Mouse (Mus musculus) thymus, postnatal 25 days (tissue): ENCODE measurements at regions not wholly inside any gene's neighbourhood (a gene's known extent, or its start where the extent isn't known, plus 50 kb on each side); places are given as distances from the start of the nearest gene placed in this dataset.

Experiments used
- DNase-seq: peaks from one replicate; pipeline ENCODE4 v3.0.0; 2022

DNA sequence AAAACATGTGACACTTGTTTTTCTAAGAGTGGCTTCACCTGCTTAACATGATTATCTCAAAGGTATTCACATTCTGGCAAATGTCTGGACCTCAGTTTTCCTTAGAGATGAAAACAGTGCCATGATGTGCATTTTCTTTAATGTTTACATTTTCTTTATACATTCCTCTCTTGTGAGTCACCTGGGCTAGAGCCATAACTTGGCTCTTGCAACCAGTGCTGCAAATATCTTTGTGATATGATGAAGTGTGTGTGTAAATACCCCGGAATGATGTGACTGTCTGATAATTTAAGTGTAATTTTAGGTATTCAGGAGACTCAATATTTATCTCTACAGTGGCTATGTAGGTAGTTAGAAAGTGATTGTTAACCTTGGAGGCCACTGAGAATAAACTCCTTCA lies 590.8 kb downstream of the 1190002N15Rik start:
- no peak for DNase-seq

DNA sequence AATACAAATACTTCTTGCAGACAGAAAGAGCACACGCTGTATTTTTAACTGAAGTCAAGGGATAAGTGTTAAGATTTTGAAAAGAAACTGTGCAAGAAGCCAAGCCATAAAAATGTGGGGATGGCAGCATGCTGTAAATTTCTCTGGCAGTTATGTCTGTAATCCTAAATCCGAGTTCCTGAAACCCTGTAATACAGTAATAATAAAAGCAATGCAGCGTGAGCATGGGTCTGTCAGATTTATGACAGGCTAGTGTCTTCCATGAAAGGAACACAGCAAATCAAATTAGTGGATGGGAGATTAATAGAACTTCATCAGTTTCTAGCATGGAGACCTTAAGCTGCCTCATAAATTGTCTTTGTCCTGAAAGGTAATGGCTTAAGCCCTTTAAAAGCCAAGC lies 597.7 kb downstream of the 1190002N15Rik start:
- no peak for DNase-seq

DNA sequence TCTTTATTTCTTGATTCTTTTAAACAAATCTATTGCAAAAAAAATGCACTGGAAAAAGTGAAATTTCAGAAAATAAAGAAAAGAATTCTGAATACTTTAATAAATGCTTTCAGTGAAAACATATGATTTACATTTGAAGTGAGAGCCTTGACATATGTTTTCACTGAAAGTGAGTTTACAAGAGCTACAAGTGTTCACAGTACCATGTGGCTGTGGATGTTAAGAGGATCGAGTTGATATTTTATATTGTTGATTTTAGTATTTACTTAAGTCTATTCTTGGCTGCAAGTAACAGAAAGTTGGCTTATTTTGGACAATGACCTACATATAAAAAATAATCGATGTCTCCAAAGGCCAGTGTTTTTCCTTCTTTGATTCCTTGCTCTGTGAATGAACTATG lies 607.2 kb downstream of the 1190002N15Rik start:
- DNase-seq: no peak

DNA sequence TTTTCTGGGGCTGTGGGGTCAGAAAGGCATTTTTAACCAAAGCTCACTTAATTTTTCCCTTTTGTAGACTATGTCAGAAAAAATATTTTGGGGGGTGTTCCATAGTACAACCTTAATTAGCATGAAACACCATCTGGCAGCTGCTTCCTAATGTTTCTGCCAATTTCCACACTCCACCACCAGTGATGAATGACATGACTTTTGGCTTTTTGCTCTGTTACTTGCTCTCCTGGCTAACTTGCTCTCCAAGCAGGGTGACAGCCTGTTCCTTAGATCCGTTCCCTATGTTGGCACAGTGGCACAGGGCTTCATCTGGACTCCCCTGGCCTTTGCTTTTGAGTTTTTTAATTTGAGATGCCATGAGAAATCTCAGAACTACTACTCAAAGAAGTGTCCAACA lies 648.6 kb downstream of the 1190002N15Rik start:
- no peak for DNase-seq

DNA sequence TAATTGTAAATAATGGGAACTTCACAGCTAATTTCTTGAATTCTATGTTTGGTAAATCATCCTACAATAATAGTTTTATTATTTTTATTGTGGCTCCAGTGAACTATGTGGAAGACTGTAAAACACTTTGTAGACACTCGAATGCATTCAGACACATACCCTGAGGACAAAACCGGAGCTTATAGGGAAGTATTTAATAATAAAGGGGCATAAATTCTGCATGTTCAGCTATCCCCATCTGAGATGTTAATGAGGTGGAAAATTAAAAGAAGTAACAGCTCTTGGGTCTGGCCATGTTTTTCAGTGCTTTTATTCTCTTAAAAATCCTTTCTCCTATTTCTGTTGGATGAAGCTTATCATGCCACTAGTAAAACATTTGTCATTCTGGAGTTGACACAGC lies 657.8 kb downstream of the 1190002N15Rik start:
- no peak for DNase-seq

DNA sequence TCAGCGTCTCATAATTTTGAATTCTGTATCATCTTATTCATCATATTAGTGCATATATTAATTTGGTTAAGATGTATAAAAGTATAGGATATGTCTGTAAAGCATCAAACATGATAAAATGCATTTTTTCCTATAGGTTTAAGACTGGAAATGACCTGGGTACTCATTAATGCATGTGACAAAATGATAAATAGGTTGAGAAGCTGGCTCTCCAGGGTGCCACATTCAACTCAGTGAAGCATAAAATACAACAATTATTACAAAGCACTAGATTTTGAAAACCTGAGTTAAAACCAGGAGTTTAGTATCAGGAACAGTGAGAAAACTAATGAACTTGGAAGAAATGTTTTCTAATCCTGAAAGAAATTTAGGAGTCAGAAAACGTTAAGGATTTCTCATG lies 658.3 kb downstream of the 1190002N15Rik start:
- DNase-seq: no peak

DNA sequence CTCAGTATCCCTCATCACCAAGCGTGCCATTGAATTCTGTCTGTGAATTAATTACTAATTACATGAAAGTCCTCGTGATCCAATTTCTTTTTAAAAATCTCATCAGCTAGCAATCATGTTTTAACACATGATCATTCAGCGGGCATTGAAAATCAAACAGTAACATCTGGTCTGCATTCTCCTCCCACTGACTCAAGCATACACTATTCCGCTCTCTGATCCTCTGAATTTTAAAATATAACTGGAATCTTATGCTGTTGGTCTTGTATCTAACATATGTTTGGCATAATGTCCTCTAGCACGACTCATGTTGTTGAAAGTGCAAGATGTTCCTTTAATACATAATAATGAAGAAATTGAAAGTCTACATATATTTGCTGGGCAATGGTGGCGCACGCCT lies 667.1 kb downstream of the 1190002N15Rik start:
- no peak for DNase-seq

DNA sequence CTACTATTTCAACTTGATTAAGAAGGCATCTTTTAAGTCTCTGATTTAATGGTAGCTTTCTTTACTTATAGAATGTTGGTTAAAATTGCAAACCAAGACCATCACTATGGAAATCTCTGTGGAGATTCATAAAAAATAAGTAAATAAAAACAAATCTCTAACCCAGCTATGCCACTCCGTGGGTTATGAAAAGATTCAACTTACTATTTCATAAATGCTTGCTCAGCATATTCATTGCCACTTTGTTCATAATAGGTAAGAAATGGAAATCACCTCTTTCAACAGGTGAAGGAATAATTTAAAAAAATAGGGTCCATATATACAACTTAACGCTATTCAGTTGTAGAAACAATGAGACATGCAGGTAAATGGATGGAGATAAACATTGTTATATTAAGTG lies 679.9 kb downstream of the 1190002N15Rik start:
- DNase-seq: no peak

DNA sequence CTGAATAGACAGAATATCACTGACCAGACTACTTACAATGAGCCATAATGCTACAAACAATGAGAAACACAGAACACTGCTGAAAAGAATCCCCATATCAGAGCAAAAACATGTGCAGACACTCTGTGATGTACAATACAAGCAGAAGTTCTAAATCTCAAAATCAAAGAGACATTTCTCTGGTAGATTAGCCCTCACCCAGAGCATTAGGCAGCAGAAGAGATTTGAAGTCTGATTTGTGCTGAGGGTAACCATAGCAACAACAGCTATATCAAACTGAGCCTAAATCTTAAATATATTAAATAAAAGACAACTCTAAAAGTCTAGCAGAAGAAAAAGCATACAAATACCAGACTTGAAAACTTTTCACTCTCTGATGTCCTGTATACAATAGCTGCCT lies 691.5 kb downstream of the 1190002N15Rik start:
- no peak for DNase-seq

DNA sequence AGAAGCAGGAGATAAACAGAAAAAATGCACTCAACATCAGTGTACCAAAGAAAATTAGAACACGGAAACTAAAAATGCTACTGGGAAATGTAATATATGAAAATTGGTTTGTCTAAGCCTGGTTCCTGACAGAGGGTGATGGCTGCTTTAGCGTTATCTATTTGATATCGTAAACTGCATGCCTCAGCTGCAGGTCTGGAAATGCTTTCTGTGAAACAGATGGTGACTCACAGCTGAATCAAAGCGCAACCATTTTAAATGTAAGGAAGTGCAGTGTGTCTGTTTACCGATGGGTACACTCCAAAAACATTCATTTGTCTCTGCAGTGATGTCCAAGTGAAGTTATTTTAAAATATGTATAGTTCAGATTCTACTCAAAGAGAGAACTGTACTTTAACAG lies 694.0 kb downstream of the 1190002N15Rik start:
- DNase-seq: no peak
